Mouse (Mus musculus) neural tube, embryonic 14.5 days (tissue): Measurements from ENCODE around the gene Dusp22. TPM values are rescaled to one million over a fixed set of nuclear protein-coding genes. Genes with fewer than 3 reads are reported as not detected.

Experiments
- ATAC-seq: fragments of 200-750 bp; cut with Nextera tagmentation; 2 replicates; pipeline ENCODE4 v1.8.0; 2017; ENCODE audit warnings: low read depth, mild to moderate bottlenecking, moderate TSS enrichment, moderate library complexity
- H3K27ac ChIP-seq: fragments of 300-500 bp; sonication (generic); 2 replicates; pipeline ENCODE4 v1.5.1; 2014; ENCODE audit warnings: low read depth, mild to moderate bottlenecking, control low read depth, low read length, moderate library complexity, mixed read lengths
- H3K27me3 ChIP-seq: fragments of 300-500 bp; sonication (generic); 2 replicates; pipeline ENCODE4 v1.6.1; 2014; ENCODE audit warnings: low read length; ENCODE audit not compliant: control insufficient read depth, insufficient read depth
- H3K36me3 ChIP-seq: fragments of 300-500 bp; sonication (generic); 2 replicates; pipeline ENCODE4 v1.6.1; 2014; ENCODE audit warnings: low read length, mixed read lengths; ENCODE audit not compliant: control insufficient read depth, insufficient read depth
- H3K4me1 ChIP-seq: fragments of 300-500 bp; sonication (generic); 2 replicates; pipeline ENCODE4 v1.6.1; 2014; ENCODE audit warnings: low read length; ENCODE audit not compliant: control insufficient read depth, insufficient read depth
- H3K4me2 ChIP-seq: fragments of 300-500 bp; sonication (generic); 2 replicates; pipeline ENCODE4 v1.6.1; 2014; ENCODE audit warnings: mild to moderate bottlenecking, low read depth, low read length, control low read depth
- H3K4me3 ChIP-seq: fragments of 300-500 bp; sonication (generic); 2 replicates; pipeline ENCODE4 v1.5.1; 2014; ENCODE audit warnings: low read depth, low read length, control low read depth, mixed read lengths
- H3K9ac ChIP-seq: fragments of 300-500 bp; sonication (generic); replicated peaks from 2 replicates; pipeline ENCODE4 v1.6.1; 2014; ENCODE audit warnings: low read depth, mild to moderate bottlenecking, control low read depth, low read length, mixed read lengths
- H3K9me3 ChIP-seq: fragments of 300-500 bp; sonication (generic); 2 replicates; pipeline ENCODE4 v1.6.1; 2016; ENCODE audit warnings: low read length; ENCODE audit not compliant: control insufficient read depth
- WGBS: fragments of 180-500 bp; shearing (Covaris S2); extraction: QIAGEN DNeasy Blood & Tissue Kit; methylation state at CpG from one replicate; pipeline ENCODE4 v1.1.7; 2014; 5-methylcytosine and 5-hydroxymethylcytosine counted together
- polyA plus RNA-seq: library from polyadenylated mRNA; unstranded; fragments of >200 nt; fragmentation: Nextera tagmentation; extraction: Ambion mirVana; gene quantifications from 2 replicates; pipeline ENCODE4 v1.2.1, GENCODE M21; 2014

The Dusp22 gene
- polyA plus RNA-seq, 1 experiment from 2014 or later, result 34.0 TPM

GRCm38 (mm10) chr13:30755577-30755976 is 95.8 kb downstream of the Dusp22 start:
- H3K36me3 ChIP-seq, result no peaks in the 10 kb centered on the region
- no peak for ATAC-seq
- peaks cover 16% of the 10 kb centered on the region for H3K27me3 ChIP-seq
- H3K4me3 ChIP-seq, result no peak overlapping the region
- no peak overlapping the region for H3K4me2 ChIP-seq
- no peaks in the 10 kb centered on the region for H3K9me3 ChIP-seq
- WGBS, result 82% methylated on average over 3 of the region's 3 CpGs
- H3K4me1 ChIP-seq, result peaks cover 3% of the 10 kb centered on the region; the same call in 1 of the 2 replicates
- no peak overlapping the region for H3K9ac ChIP-seq
- no peak overlapping the region for H3K27ac ChIP-seq

DNA sequence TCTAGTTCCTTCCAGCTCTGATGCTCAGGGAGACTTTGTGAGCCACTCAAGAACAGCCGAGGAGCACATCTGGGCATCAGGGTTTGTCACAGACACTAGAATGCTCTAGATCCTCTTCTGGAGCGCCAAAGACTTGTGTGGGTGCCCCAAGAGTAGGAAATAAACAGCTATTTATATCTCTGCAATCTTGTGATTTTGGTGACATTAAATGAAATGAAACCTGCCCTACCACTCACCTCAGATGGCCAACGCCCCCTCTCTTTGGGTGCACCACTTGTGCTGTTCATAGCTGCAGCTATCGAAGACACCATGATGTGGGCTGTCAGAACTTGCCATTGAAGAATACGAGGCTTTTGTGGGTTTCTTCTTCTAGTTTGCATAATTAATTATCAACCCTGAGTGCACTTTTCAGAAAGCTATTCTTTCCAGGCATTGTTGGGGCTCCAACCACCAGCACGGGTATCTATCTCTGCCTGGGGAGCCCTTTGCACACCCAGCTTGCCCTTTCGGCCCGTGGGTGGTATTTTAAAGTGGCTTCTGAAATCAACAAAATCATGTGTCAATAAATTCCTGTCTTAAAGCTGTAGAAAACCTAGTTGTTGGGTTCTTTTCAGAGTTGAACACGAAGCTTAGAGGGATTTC is 96.3 kb downstream of the Dusp22 start:
- no peak for ATAC-seq
- no peak overlapping the region for H3K4me3 ChIP-seq
- 73% methylated on average over 9 of the region's 9 CpGs for WGBS

GRCm38 (mm10) chr13:30757264-30757900 is 97.6 kb downstream of the Dusp22 start:
- H3K4me1 ChIP-seq, result no peaks in the 10 kb centered on the region
- H3K4me3 ChIP-seq, result no peak overlapping the region
- H3K9me3 ChIP-seq, result no peaks in the 10 kb centered on the region
- no peak overlapping the region for H3K4me2 ChIP-seq
- 0 out of 2 replicates have a peak, but pooled peaks cover 2% of the 10 kb centered on the region for H3K27me3 ChIP-seq
- ATAC-seq, result no peak
- H3K36me3 ChIP-seq, result no peaks in the 10 kb centered on the region
- H3K9ac ChIP-seq, result no peak overlapping the region
- H3K27ac ChIP-seq, result no peak overlapping the region
- WGBS, result 91% methylated on average over 14 of the region's 14 CpGs

More for the DNA sequence above, 96.3 kb downstream of the Dusp22 start:
- Histone ChIP-seq H3K27ac (no peak overlapping the region), H3K9ac (no peak overlapping the region), H3K27me3 (peaks cover 11% of the 10 kb centered on the region), H3K9me3 (no peaks in the 10 kb centered on the region), H3K36me3 (no peaks in the 10 kb centered on the region), H3K4me2 (no peak overlapping the region), H3K4me1 (no peaks in the 10 kb centered on the region)

DNA sequence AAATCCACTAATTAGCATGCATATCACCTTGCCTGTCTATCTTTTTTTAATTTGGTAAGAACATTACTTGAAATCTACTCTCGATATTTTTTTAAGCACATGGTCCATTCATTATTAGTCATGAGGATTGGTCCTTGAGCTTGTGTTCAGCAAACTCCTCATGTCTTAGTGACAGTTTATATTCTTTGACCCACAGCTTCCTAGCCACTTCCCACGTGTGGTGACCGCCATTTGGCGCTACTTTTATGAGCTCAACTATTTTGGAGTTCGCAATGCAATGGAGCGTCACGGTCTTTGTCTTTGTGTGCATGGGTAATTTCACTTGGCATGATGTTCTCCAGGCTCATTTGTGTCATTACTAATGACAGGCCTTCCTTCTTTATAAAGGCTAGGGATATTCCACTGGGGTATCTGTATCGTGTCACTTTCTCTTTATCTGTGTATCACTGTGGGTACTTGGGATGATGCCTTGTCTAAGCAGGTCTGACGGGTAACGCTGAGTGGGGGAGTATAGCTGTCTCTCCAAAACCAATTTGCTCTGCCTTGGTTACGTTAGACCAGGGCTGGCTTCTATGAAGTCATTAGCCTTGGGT is 99.1 kb downstream of the Dusp22 start:
- Histone ChIP-seq H3K9me3 (no peaks in the 10 kb centered on the region), H3K4me3 (no peak overlapping the region), H3K4me1 (no peaks in the 10 kb centered on the region), H3K36me3 (no peaks in the 10 kb centered on the region), H3K9ac (no peak overlapping the region), H3K27me3 (no peaks in the 10 kb centered on the region), H3K27ac (no peak overlapping the region), H3K4me2 (no peak overlapping the region)
- WGBS, result 74% methylated on average over 11 of the region's 11 CpGs
- ATAC-seq, result no peak

GRCm38 (mm10) chr13:30760374-30761090 is 100.7 kb downstream of the Dusp22 start:
- Histone ChIP-seq H3K4me1 (no peaks in the 10 kb centered on the region), H3K9me3 (no peaks in the 10 kb centered on the region), H3K27ac (no peak overlapping the region), H3K27me3 (no peaks in the 10 kb centered on the region), H3K36me3 (no peaks in the 10 kb centered on the region), H3K4me3 (no peak overlapping the region), H3K9ac (no peak overlapping the region), H3K4me2 (no peak overlapping the region)
- WGBS, result 75% methylated on average over 3 of the region's 3 CpGs
- ATAC-seq, result no peak

Other genes starting within 250 kb of the Dusp22 start
- gene Uqcrfs1, start 114.6 kb upstream of the Dusp22 start, polyA plus RNA-seq, result 308 and 323 TPM in 2 replicates
- gene Irf4, start 89.2 kb downstream of the Dusp22 start, polyA plus RNA-seq, result 0.09 TPM in 1 of 2 replicates, not detected in the other